8 mouse cellular contexts compared by ENCODE assay signal in genomic region chr15:101176795-101177691, GRCm38 (mm10). TPM values are rescaled to one million over a fixed set of nuclear protein-coding genes. Genes with fewer than 3 reads are reported as not detected.
DNase-seq lines count a peak whose midpoint lies in the region; ATAC-seq lines count a peak whose summit lies in the region.

No protein-coding gene starts in this region.

- 0 out of 2 replicates have a peak overlapping the region, but pooled peaks have one; percentile 71 for H3K4me3 ChIP-seq in midbrain, embryonic 13.5 days (replicated peaks)
- H3K4me3 ChIP-seq in midbrain, embryonic 10.5 days, result no peak overlapping the region
- H3K4me3 ChIP-seq in liver, embryonic 12.5 days, result peak overlapping the region; percentile 5; the same call in 1 of the 2 replicates

- H3K9ac ChIP-seq in midbrain, embryonic 13.5 days (replicated peaks), result peak overlapping the region; percentile 98; the same call in 1 of the 2 replicates
- 0 out of 2 replicates have a peak overlapping the region, but pooled peaks have one; percentile 9 for H3K9ac ChIP-seq in liver, embryonic 12.5 days

- no peak for ATAC-seq in midbrain, embryonic 13.5 days
- peak; percentile 52; the same call in 1 of the 2 replicates for ATAC-seq in liver, embryonic 12.5 days

- H3K27ac ChIP-seq in midbrain, embryonic 13.5 days, result no peak overlapping the region
- no peak overlapping the region for H3K27ac ChIP-seq in midbrain, embryonic 10.5 days (replicated peaks)
- peak overlapping the region; percentile 59 for H3K27ac ChIP-seq in liver, embryonic 12.5 days

- peaks cover 65% of the 10 kb centered on the region for H3K4me1 ChIP-seq in midbrain, embryonic 13.5 days (replicated peaks)
- peaks cover 81% of the 10 kb centered on the region for H3K4me1 ChIP-seq in midbrain, embryonic 10.5 days
- peaks cover 79% of the 10 kb centered on the region for H3K4me1 ChIP-seq in liver, embryonic 12.5 days

- H3K36me3 ChIP-seq in midbrain, embryonic 13.5 days, result no peaks in the 10 kb centered on the region
- H3K36me3 ChIP-seq in midbrain, embryonic 10.5 days, result no peaks in the 10 kb centered on the region
- no peaks in the 10 kb centered on the region for H3K36me3 ChIP-seq in liver, embryonic 12.5 days

- no peaks in the 10 kb centered on the region for H3K9me3 ChIP-seq in midbrain, embryonic 13.5 days
- H3K9me3 ChIP-seq in midbrain, embryonic 10.5 days (replicated peaks), result no peaks in the 10 kb centered on the region
- no peaks in the 10 kb centered on the region for H3K9me3 ChIP-seq in liver, embryonic 12.5 days (replicated peaks)

- H3K27me3 ChIP-seq in midbrain, embryonic 13.5 days, result peaks cover 9% of the 10 kb centered on the region
- H3K27me3 ChIP-seq in midbrain, embryonic 10.5 days (ENCODE audit: low read depth, poor library complexity, severe bottlenecking), result peaks cover 11% of the 10 kb centered on the region
- H3K27me3 ChIP-seq in liver, embryonic 12.5 days (replicated peaks), result peaks cover 30% of the 10 kb centered on the region

- DNase-seq in gastrocnemius, postnatal 25 days, result peak; percentile 38
- DNase-seq in gastrocnemius, adult 18-20 months (ENCODE audit: low spot score), result no peak
- DNase-seq in midbrain, embryonic 10.5 days (ENCODE audit: low spot score), result no peak
- no peak for DNase-seq in thymus, postnatal 14 days
- DNase-seq in right cerebral cortex, postnatal 4 days, result no peak
- DNase-seq in urinary bladder, adult 2 months (ENCODE audit: low spot score), result no peak

- WGBS in midbrain, embryonic 13.5 days, result 73% methylated on average over 8 of the region's 8 CpGs
- WGBS in midbrain, embryonic 10.5 days, result 84% methylated on average over 8 of the region's 8 CpGs
- 15% methylated on average over 8 of the region's 8 CpGs for WGBS in liver, embryonic 12.5 days (ENCODE audit: insufficient replicate concordance)

- peak overlapping the region; percentile 80 for H3K4me2 ChIP-seq in midbrain, embryonic 13.5 days (replicated peaks)
- H3K4me2 ChIP-seq in liver, embryonic 12.5 days, result peak overlapping the region; percentile 98

RNA-seq across cellular contexts. Expression of gene Acvr1b, which starts 3.2 kb away (rescaled TPM):
- 10 to 100 TPM; 23.0 to 34.4 TPM for total RNA-seq in gastrocnemius, postnatal 25 days (2021)
- 10 to 100 TPM; 26.0 to 48.0 TPM for total RNA-seq in gastrocnemius, adult 18-20 months (2021)
- polyA plus RNA-seq in midbrain, embryonic 13.5 days (2015; fragmentation: Nextera tagmentation; extraction: Ambion mirVana), result 18.2 and 19.2 TPM in 2 replicates
- 5.4 and 7.0 TPM in 2 replicates for polyA plus RNA-seq in midbrain, embryonic 10.5 days (2016; fragmentation: Nextera tagmentation; extraction: Ambion mirVana)
- 1.9 and 2.2 TPM in 2 replicates for polyA plus RNA-seq in liver, embryonic 12.5 days (2016; fragmentation: Nextera tagmentation; extraction: Ambion mirVana)
- polyA plus RNA-seq in urinary bladder, adult 2 months (2012; rRNA removed), result 24.8 and 27.1 TPM in 2 replicates

RNA-seq across cellular contexts. Expression of gene Grasp, which starts 46.9 kb away (rescaled TPM):
- total RNA-seq in gastrocnemius, postnatal 25 days (2021), result 1 to 10 TPM; 4.3 to 5.7 TPM
- 1 to 10 TPM; 4.4 to 5.1 TPM for total RNA-seq in gastrocnemius, adult 18-20 months (2021)
- 1.7 and 2.4 TPM in 2 replicates for polyA plus RNA-seq in midbrain, embryonic 13.5 days (2015; fragmentation: Nextera tagmentation; extraction: Ambion mirVana)
- 3.2 and 4.2 TPM in 2 replicates for polyA plus RNA-seq in midbrain, embryonic 10.5 days (2016; fragmentation: Nextera tagmentation; extraction: Ambion mirVana)
- 0.81 and 1.3 TPM in 2 replicates for polyA plus RNA-seq in liver, embryonic 12.5 days (2016; fragmentation: Nextera tagmentation; extraction: Ambion mirVana)
- 8.7 and 9.7 TPM in 2 replicates for polyA plus RNA-seq in urinary bladder, adult 2 months (2012; rRNA removed)

RNA-seq across cellular contexts. Expression of gene Acvrl1, which starts 48.7 kb away (rescaled TPM):
- 10 to 100 TPM; 10.7 to 13.0 TPM for total RNA-seq in gastrocnemius, postnatal 25 days (2021)
- 10 to 100 TPM in 1 of 2 experiments, 1 to 10 TPM in 1; 8.6 to 11.7 TPM for total RNA-seq in gastrocnemius, adult 18-20 months (2021)
- polyA plus RNA-seq in midbrain, embryonic 13.5 days (2015; fragmentation: Nextera tagmentation; extraction: Ambion mirVana), result 5.3 and 5.5 TPM in 2 replicates
- polyA plus RNA-seq in midbrain, embryonic 10.5 days (2016; fragmentation: Nextera tagmentation; extraction: Ambion mirVana), result 8.9 and 10.7 TPM in 2 replicates
- polyA plus RNA-seq in liver, embryonic 12.5 days (2016; fragmentation: Nextera tagmentation; extraction: Ambion mirVana), result 1.8 TPM in 2 replicates
- 65.7 and 69.9 TPM in 2 replicates for polyA plus RNA-seq in urinary bladder, adult 2 months (2012; rRNA removed)
